Mouse (Mus musculus) spleen, adult 18-20 months (tissue): ENCODE measurements around the gene Olfr718-ps1.
A peak's percentile ranks its signal among the peaks of the same experiment; 100 is the strongest.
"Not testable (repeated sequence)": the region's sequence is repeated elsewhere in the genome, so short reads cannot be mapped to it uniquely, and the experiment has no call there.

Experiments
- DNase-seq, 2 experiments: peaks; one replicate each; pipeline ENCODE4 v3.0.0; 2022; ENCODE audit warnings: mixed read lengths in 2 of 2

Gene Olfr718-ps1

GRCm38 (mm10) chr5:143147481-143147880 lies at the start of gene Olfr718-ps1:
Gene Olfr718-ps1, minus strand, starts transcription at chr5:143147581.
- no peak for DNase-seq

- DNase-seq = no peak
Observed at GRCm38 (mm10) chr5:143196506-143196905, 49.1 kb upstream of the Olfr718-ps1 start.

- no peak for DNase-seq
Observed at GRCm38 (mm10) chr5:143195166-143195565, 47.8 kb upstream of the Olfr718-ps1 start.

- DNase-seq = not testable (repeated sequence)
Observed at GRCm38 (mm10) chr5:143194747-143195146, 47.4 kb upstream of the Olfr718-ps1 start.

GRCm38 (mm10) chr5:143192806-143193205 lies 45.4 kb upstream of the Olfr718-ps1 start:
- no peak for DNase-seq

GRCm38 (mm10) chr5:143188014-143188413 lies 40.6 kb upstream of the Olfr718-ps1 start:
- DNase-seq = not testable (repeated sequence)

- DNase-seq = peak; percentile 75 to 80
Observed at GRCm38 (mm10) chr5:143180255-143181076, 33.1 kb upstream of the Olfr718-ps1 start, which contains the start of the genes Rbak and Spdye4b. Gene Rbak, minus strand, starts transcription at chr5:143180775. Gene Spdye4b, plus strand, starts transcription at chr5:143181017.

- no peak for DNase-seq
Observed at GRCm38 (mm10) chr5:143179179-143179578, 31.8 kb upstream of the Olfr718-ps1 start.

GRCm38 (mm10) chr5:143177541-143178200 lies 30.3 kb upstream of the Olfr718-ps1 start:
- no peak for DNase-seq

- DNase-seq = no peak
Observed at GRCm38 (mm10) chr5:143175970-143176369, 28.6 kb upstream of the Olfr718-ps1 start.

- peak; percentile 25 to 40 for DNase-seq
Observed at GRCm38 (mm10) chr5:143165508-143166070, 18.2 kb upstream of the Olfr718-ps1 start.

GRCm38 (mm10) chr5:143155534-143155933 lies 8.2 kb upstream of the Olfr718-ps1 start:
- DNase-seq = no peak

GRCm38 (mm10) chr5:143153756-143154155 lies 6.4 kb upstream of the Olfr718-ps1 start:
- no peak for DNase-seq

GRCm38 (mm10) chr5:143150044-143150443 lies 2.7 kb upstream of the Olfr718-ps1 start:
- DNase-seq = no peak

GRCm38 (mm10) chr5:143149536-143149935 lies 2.2 kb upstream of the Olfr718-ps1 start:
- DNase-seq = no peak

- DNase-seq = no peak
Observed at GRCm38 (mm10) chr5:143148661-143149060, 1.3 kb upstream of the Olfr718-ps1 start.

- no peak for DNase-seq
Observed at GRCm38 (mm10) chr5:143137580-143137979, 9.8 kb downstream of the Olfr718-ps1 start.

- DNase-seq = no peak
Observed at GRCm38 (mm10) chr5:143135042-143135441, 12.3 kb downstream of the Olfr718-ps1 start.

GRCm38 (mm10) chr5:143134216-143135010 lies 13.0 kb downstream of the Olfr718-ps1 start:
- DNase-seq = not testable (repeated sequence)

- DNase-seq = no peak
Observed at GRCm38 (mm10) chr5:143132935-143133514, 14.4 kb downstream of the Olfr718-ps1 start.

GRCm38 (mm10) chr5:143130342-143130741 lies 17.0 kb downstream of the Olfr718-ps1 start:
- DNase-seq = peak in 1 of 2 experiments; percentile 22

GRCm38 (mm10) chr5:143129101-143129500 lies 18.3 kb downstream of the Olfr718-ps1 start:
- no peak for DNase-seq
